Mouse (Mus musculus) stomach, postnatal 0 days (tissue): ENCODE data around the gene Kctd21.

Experiments used
- CTCF ChIP-seq: IDR thresholded peaks from 2 replicates; pipeline ENCODE4 v1.5.1; 2016; ENCODE audit warnings: antibody characterized with exemption, low read depth, mild to moderate bottlenecking, moderate library complexity
- EP300 ChIP-seq: optimal IDR thresholded peaks from 2 replicates; pipeline ENCODE3; 2016; ENCODE audit warnings: antibody characterized with exemption

- no peak for TF ChIP-seq CTCF
- TF ChIP-seq EP300: no peak
Measured at GRCm38 (mm10) chr7:97360955-97361354, 28.8 kb downstream of the Kctd21 start.
